Mouse (Mus musculus): ENCODE data around the gene Cpn2. TPM values are rescaled to one million over a fixed set of nuclear protein-coding genes. Genes with fewer than 3 reads are reported as not detected.

Cpn2 gene
- polyA plus RNA-seq, 1 experiment: not detected

- peaks cover 50% of the 10 kb centered on the region for H3K4me1 ChIP-seq
- TF ChIP-seq GATA1 (IDR thresholded peaks at IDR 0.05; ENCODE audit: borderline replicate concordance, low read length): no peak
- no peak for TF ChIP-seq FLI1 (IDR thresholded peaks at IDR 0.05; ENCODE audit: low read length)
- H3K27me3 ChIP-seq (replicated peaks): peaks cover 26% of the 10 kb centered on the region
These were observed 4.1 kb downstream of the Cpn2 start for GRCm38 (mm10) chr16:30263156-30263555.

DNA sequence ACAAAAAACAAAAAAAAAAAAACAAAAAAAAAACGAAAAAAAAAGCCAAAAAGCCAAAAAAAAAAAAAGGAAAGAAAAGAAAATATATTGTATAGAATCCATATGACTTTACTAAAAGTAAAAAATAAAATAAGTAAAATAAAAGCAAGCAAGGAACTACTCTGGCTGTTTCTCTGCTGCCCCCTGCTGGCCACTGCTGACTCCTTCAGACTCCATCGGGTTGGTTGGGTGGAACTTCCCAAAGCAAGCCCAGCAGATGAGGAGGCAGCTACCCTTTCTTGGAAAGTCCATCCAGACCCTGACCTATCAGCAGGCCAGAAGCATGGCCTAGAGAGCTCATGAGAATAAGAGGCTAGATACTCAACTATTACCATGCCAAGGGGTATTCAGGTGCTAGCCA, 4.6 kb downstream of the Cpn2 start:
- Histone ChIP-seq H3K9me3 (peaks cover 3% of the 10 kb centered on the region; the same call in 1 of the 2 replicates), H3K4me3 (replicated peaks) (no peak overlapping the region), H3K4me1 (peaks cover 55% of the 10 kb centered on the region), H3K36me3 (replicated peaks; ENCODE audit: low read length) (no peaks in the 10 kb centered on the region), H3K27me3 (replicated peaks) (peaks cover 26% of the 10 kb centered on the region)
- TF ChIP-seq GATA1 (IDR thresholded peaks at IDR 0.05; ENCODE audit: borderline replicate concordance, low read length) (no peak), FLI1 (IDR thresholded peaks at IDR 0.05; ENCODE audit: low read length) (no peak)

More at GRCm38 (mm10) chr16:30263156-30263555, 4.1 kb downstream of the Cpn2 start:
- no peaks in the 10 kb centered on the region for H3K36me3 ChIP-seq (replicated peaks; ENCODE audit: low read length)
- H3K9me3 ChIP-seq: peaks cover 3% of the 10 kb centered on the region; the same call in 1 of the 2 replicates
- no peak overlapping the region for H3K4me3 ChIP-seq (replicated peaks)

- Histone ChIP-seq H3K36me3 (replicated peaks; ENCODE audit: low read length) (no peaks in the 10 kb centered on the region), H3K4me1 (peaks cover 59% of the 10 kb centered on the region), H3K27me3 (replicated peaks) (peaks cover 26% of the 10 kb centered on the region), H3K9me3 (peaks cover 3% of the 10 kb centered on the region; the same call in 1 of the 2 replicates), H3K4me3 (replicated peaks) (no peak overlapping the region)
- TF ChIP-seq FLI1 (IDR thresholded peaks at IDR 0.05; ENCODE audit: low read length) (no peak), GATA1 (IDR thresholded peaks at IDR 0.05; ENCODE audit: borderline replicate concordance, low read length) (no peak)
These were observed 5.1 kb downstream of the Cpn2 start for GRCm38 (mm10) chr16:30262157-30262556.

DNA sequence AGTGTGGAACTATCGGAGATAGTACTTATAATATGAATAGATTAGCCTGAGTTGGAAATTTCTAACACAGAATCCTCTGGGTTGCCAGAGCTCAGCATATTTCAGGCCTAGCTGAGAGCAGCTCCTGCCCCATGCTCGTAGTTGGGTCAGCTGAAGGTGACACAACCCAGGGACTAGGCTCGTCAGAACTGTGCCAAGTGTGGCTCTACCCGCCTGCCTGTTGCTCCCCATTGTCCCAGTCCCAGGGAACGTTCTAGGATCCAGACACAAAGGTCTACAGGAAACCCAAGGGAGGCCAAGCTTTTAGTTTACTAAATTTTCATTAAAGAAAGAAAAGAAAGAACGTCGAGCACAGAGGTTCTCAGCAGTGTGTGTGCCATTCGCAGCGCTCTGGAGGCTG, 6.0 kb downstream of the Cpn2 start:
- no peaks in the 10 kb centered on the region for H3K36me3 ChIP-seq (replicated peaks; ENCODE audit: low read length)
- peaks cover 61% of the 10 kb centered on the region for H3K4me1 ChIP-seq
- H3K27me3 ChIP-seq (replicated peaks): peaks cover 29% of the 10 kb centered on the region
- TF ChIP-seq FLI1 (IDR thresholded peaks at IDR 0.05; ENCODE audit: low read length) (no peak), GATA1 (IDR thresholded peaks at IDR 0.05; ENCODE audit: borderline replicate concordance, low read length) (no peak)
- H3K9me3 ChIP-seq: peaks cover 3% of the 10 kb centered on the region; the same call in 1 of the 2 replicates
- no peak overlapping the region for H3K4me3 ChIP-seq (replicated peaks)

DNA sequence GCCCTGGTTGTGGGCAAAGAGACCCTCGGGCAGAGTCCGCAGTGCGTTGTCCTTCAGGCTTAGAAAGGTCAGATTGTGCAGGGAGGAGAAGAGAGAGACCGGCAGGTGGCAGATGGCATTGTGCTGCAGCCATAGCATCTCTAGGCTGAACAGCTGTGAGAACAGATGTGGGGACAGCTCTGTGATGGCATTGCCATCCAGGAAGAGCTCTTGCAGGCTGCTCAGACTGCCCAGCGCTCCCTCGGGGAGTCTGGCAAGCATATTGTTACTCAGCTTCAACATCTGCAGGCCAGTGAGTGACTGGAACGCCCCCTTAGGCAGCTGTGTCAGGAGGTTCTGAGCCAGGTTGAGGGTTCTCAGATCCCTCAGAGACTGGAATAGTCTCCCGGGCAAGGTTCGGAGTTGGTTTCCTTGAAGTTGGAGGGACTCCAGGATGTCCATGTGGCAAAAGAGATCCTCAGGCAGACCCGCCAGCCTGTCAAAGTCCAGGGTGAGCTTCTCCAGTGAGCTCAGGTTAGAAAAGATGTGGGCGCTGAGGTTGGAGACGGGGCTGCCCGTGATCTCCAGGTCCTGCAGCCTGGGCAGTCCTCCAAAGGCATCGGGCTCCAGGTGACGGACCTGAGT, 7.2 kb downstream of the Cpn2 start:
- no peak overlapping the region for H3K4me3 ChIP-seq (replicated peaks)
- H3K27me3 ChIP-seq (replicated peaks): peaks cover 28% of the 10 kb centered on the region
- TF ChIP-seq GATA1 (IDR thresholded peaks at IDR 0.05; ENCODE audit: borderline replicate concordance, low read length) (no peak), FLI1 (IDR thresholded peaks at IDR 0.05; ENCODE audit: low read length) (no peak)
- no peaks in the 10 kb centered on the region for H3K36me3 ChIP-seq (replicated peaks; ENCODE audit: low read length)
- peaks cover 3% of the 10 kb centered on the region; the same call in 1 of the 2 replicates for H3K9me3 ChIP-seq
- peaks cover 51% of the 10 kb centered on the region for H3K4me1 ChIP-seq

DNA sequence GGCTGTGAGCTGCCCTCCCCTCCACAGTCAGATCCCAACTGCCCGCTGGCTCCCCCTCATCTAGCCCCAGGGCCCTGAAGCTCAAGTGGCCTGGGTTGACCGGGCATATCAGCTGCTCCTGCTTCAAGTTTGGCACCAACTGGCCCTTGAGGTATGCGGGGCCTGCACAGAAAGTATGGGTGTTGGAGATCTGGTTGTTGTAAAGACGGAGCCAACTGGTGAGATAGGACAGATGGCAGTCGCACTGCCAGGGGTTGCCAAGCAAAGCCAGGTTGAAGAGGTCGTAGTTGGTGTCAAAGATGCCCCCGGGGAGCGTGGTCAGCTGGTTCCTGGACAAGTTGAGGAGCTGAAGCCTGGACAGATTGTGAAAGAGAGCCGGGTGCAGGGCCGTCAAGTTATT, 7.9 kb downstream of the Cpn2 start:
- Histone ChIP-seq H3K4me3 (replicated peaks) (no peak overlapping the region), H3K4me1 (peaks cover 45% of the 10 kb centered on the region), H3K36me3 (replicated peaks; ENCODE audit: low read length) (no peaks in the 10 kb centered on the region), H3K9me3 (peaks cover 3% of the 10 kb centered on the region; the same call in 1 of the 2 replicates), H3K27me3 (replicated peaks) (peaks cover 32% of the 10 kb centered on the region)
- no peak for TF ChIP-seq FLI1 (IDR thresholded peaks at IDR 0.05; ENCODE audit: low read length)
- no peak for TF ChIP-seq GATA1 (IDR thresholded peaks at IDR 0.05; ENCODE audit: borderline replicate concordance, low read length)

- Histone ChIP-seq H3K27me3 (replicated peaks) (peaks cover 33% of the 10 kb centered on the region), H3K9me3 (peaks cover 3% of the 10 kb centered on the region; the same call in 1 of the 2 replicates), H3K4me3 (replicated peaks) (no peak overlapping the region), H3K36me3 (replicated peaks; ENCODE audit: low read length) (no peaks in the 10 kb centered on the region), H3K4me1 (peaks cover 35% of the 10 kb centered on the region)
- TF ChIP-seq GATA1 (IDR thresholded peaks at IDR 0.05; ENCODE audit: borderline replicate concordance, low read length) (no peak), FLI1 (IDR thresholded peaks at IDR 0.05; ENCODE audit: low read length) (no peak)
These were observed 8.9 kb downstream of the Cpn2 start for GRCm38 (mm10) chr16:30258441-30258840.

DNA sequence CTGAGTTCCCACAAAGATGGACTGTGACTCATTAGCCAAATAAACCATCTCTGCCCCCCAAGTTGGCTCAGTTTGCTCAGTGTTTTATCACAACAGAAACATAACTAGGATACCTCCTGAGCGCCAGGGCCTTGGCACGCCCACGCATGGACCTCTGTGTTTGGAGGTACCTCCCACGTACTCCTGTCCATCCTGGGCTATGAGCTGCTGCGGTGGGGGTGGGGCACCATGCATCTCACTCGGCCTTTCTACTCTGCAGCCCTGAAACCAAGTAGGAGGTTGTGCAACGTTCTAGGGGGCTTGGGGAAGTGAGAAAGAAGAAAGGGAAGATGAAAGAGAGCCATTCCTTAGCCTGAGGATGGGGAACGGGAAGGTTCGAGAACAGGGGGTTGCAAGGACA, 9.6 kb downstream of the Cpn2 start:
- H3K36me3 ChIP-seq (replicated peaks; ENCODE audit: low read length): no peaks in the 10 kb centered on the region
- peaks cover 33% of the 10 kb centered on the region for H3K27me3 ChIP-seq (replicated peaks)
- H3K9me3 ChIP-seq: peaks cover 3% of the 10 kb centered on the region; the same call in 1 of the 2 replicates
- H3K4me1 ChIP-seq: peaks cover 32% of the 10 kb centered on the region
- TF ChIP-seq FLI1 (IDR thresholded peaks at IDR 0.05; ENCODE audit: low read length): no peak
- TF ChIP-seq GATA1 (IDR thresholded peaks at IDR 0.05; ENCODE audit: borderline replicate concordance, low read length): no peak
- no peak overlapping the region for H3K4me3 ChIP-seq (replicated peaks)

GRCm38 (mm10) chr16:30255061-30255460, 12.2 kb downstream of the Cpn2 start:
- Histone ChIP-seq H3K4me1 (peaks cover 45% of the 10 kb centered on the region), H3K4me3 (replicated peaks) (no peak overlapping the region), H3K36me3 (replicated peaks; ENCODE audit: low read length) (no peaks in the 10 kb centered on the region), H3K27me3 (replicated peaks) (peaks cover 31% of the 10 kb centered on the region), H3K9me3 (0 out of 2 replicates have a peak, but pooled peaks cover 3% of the 10 kb centered on the region)
- TF ChIP-seq GATA1 (IDR thresholded peaks at IDR 0.05; ENCODE audit: borderline replicate concordance, low read length): no peak
- no peak for TF ChIP-seq FLI1 (IDR thresholded peaks at IDR 0.05; ENCODE audit: low read length)

DNA sequence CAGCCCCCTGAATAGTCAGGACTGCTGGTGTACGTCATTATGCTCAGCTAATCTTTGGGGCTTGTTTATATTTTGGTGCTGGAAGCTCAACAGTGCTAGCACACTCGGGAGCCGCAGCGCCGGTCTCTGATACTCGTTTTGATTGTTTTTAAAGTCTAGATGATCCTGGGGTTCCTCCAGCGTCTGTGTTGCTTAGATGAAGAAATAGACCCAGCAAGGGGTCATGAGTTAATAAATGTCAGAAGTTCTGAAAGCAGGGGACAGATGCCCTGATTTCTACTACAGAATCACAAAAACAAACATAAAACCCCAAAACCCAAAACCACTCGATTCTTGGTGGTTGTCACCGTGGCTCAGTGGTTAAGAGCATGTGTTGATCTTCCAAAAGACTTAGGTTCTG, 13.4 kb downstream of the Cpn2 start:
- peaks cover 29% of the 10 kb centered on the region for H3K27me3 ChIP-seq (replicated peaks)
- no peak for TF ChIP-seq GATA1 (IDR thresholded peaks at IDR 0.05; ENCODE audit: borderline replicate concordance, low read length)
- no peak for TF ChIP-seq FLI1 (IDR thresholded peaks at IDR 0.05; ENCODE audit: low read length)
- H3K36me3 ChIP-seq (replicated peaks; ENCODE audit: low read length): no peaks in the 10 kb centered on the region
- H3K9me3 ChIP-seq: no peaks in the 10 kb centered on the region
- H3K4me3 ChIP-seq (replicated peaks): no peak overlapping the region
- peaks cover 40% of the 10 kb centered on the region for H3K4me1 ChIP-seq
